Mouse (Mus musculus) gastrocnemius, adult 2 months (tissue): ENCODE measurements around the gene Ddx39b. TPM values are rescaled to one million over a fixed set of nuclear protein-coding genes. Genes with fewer than 3 reads are reported as not detected.
A peak's percentile ranks its signal among the peaks of the same experiment; 100 is the strongest.

Experiments used
- DNase-seq: peaks from one replicate; pipeline ENCODE4 v3.0.0; 2022
- H3K27ac ChIP-seq: fragments of 200-600 bp; 2 replicates; pipeline ENCODE4 v1.8.1; 2022; ENCODE audit warnings: mild to moderate bottlenecking
- H3K4me3 ChIP-seq: fragments of 200-600 bp; 2 replicates; pipeline ENCODE4 v1.8.1; 2022; ENCODE audit warnings: mild to moderate bottlenecking, moderate library complexity
- CTCF ChIP-seq: fragments of 200-600 bp; IDR thresholded peaks from 2 replicates; pipeline ENCODE4 v1.8.1; 2022; ENCODE audit warnings: antibody characterized with exemption, mild to moderate bottlenecking, moderate library complexity
- intact Hi-C: fragments of 180-260 bp; cut with DNase I; formaldehyde crosslinking; loops from one replicate; pipeline ENCODE4 v1.15.1; 2025
- total RNA-seq, 2 experiments: library from RNA; stranded (reverse); gene quantifications; 2 replicates each; pipeline ENCODE4 v1.2.3; 2021

The Ddx39b gene
- total RNA-seq, 2 experiments from 2014 or later = 83.8 to 94.7 TPM

GRCm38 (mm10) chr17:35250348-35251120 lies 9.0 kb downstream of the Ddx39b start:
- H3K4me3 ChIP-seq = no peak overlapping the region
- intact Hi-C loops = no loop called here
- H3K27ac ChIP-seq = no peak overlapping the region
- DNase-seq = no peak
- TF ChIP-seq CTCF = no peak

- Histone ChIP-seq H3K4me3 (no peak overlapping the region), H3K27ac (no peak overlapping the region)
- intact Hi-C loops = no loop called here
- TF ChIP-seq CTCF = no peak
- no peak for DNase-seq
Observed at GRCm38 (mm10) chr17:35251162-35251719, 9.7 kb downstream of the Ddx39b start.

GRCm38 (mm10) chr17:35251981-35252380 lies 10.4 kb downstream of the Ddx39b start:
- DNase-seq = no peak
- H3K4me3 ChIP-seq = no peak overlapping the region
- no peak for TF ChIP-seq CTCF
- intact Hi-C loops = no loop called here
- H3K27ac ChIP-seq = no peak overlapping the region

DNA sequence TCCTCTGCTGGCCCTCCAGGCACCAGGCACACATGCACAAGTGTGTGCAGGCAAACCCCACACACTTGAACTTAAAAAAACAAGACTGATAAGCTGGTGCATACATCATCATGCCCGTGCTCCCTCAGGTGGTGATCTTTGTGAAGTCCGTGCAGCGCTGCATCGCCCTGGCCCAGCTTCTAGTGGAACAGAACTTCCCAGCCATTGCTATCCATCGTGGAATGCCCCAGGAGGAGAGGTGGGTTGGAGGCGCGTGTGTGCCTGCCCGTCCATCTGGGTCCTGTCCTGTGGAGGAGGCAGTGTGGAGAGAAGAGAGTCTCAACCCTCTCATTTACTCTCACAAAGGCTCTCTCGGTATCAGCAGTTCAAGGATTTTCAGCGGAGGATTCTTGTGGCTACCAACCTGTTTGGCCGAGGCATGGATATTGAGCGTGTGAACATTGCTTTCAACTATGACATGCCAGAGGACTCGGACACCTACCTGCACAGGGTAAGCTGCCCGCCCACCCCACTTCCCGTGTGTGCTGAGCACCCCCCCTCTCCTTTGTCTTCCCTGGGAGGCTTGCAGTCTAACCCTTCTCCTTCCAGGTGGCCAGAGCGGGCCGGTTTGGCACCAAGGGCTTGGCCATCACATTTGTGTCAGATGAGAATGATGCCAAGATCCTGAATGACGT lies 11.2 kb downstream of the Ddx39b start:
- DNase-seq = no peak
- Histone ChIP-seq H3K4me3 (no peak overlapping the region), H3K27ac (no peak overlapping the region)
- no peak for TF ChIP-seq CTCF
- intact Hi-C loops = no loop called here

DNA sequence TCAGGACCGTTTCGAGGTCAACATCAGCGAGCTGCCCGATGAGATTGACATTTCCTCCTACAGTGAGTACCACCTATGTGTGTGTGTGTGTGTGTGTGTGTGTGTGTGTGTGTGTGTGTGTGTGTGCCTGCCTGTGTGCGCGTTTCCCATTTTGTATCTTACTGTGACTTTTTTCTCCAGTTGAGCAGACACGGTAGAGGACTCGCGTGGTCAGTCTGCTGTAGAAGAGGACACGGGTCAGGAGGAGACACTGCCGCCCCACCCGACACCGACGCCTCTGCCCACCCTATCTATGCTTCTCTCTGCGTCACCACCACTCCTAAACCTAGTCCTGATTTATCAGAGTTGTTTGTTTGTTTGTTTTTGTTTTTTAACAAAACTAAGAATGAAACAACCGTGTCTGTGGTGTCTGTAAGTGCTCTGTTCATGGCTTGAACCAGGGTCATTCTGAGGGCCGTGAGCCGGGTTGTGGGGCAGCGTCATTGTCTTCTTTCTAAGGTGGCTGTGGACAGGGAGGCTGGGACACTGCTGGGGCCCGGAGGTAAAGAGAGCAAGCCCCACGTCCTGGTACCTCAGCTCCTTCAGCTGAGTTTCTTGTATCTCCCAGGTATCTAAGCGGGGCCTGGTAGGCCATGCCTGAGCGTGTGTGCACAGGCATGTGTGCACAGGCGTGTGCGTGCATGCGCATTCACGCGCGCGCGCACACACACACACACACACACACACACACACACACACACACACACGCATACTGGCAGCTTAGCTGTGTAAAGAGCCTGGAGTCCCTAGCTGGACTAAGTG lies 11.9 kb downstream of the Ddx39b start:
- TF ChIP-seq CTCF = no peak
- H3K27ac ChIP-seq = no peak overlapping the region
- intact Hi-C loops = no loop called here
- no peak for DNase-seq
- H3K4me3 ChIP-seq = no peak overlapping the region

- intact Hi-C loops = no loop called here
- DNase-seq = peak; percentile 73
- no peak overlapping the region for H3K4me3 ChIP-seq
- peak; percentile 92; the same call in 1 of the 2 replicates for TF ChIP-seq CTCF
- no peak overlapping the region for H3K27ac ChIP-seq
Observed at GRCm38 (mm10) chr17:35254241-35255098, 12.9 kb downstream of the Ddx39b start.

DNA sequence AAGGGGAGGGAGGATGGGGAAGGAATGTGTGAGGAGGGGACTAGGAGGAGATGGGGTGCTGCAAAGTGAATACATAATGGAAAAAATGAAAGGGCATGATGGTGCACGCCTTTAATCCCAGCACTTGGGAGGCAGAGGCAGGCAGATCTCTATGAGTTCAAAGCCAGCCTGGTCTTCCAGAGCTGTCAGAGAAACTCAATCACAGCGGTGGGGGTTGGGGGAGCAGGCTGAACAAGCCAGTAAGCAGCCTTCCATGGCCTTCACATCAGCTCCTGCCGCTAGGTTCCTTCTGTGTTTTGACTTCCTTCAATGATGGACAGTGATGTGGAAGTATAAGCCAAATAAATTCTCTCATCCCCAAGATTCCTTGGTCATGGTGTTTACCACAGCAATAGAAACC lies 13.8 kb downstream of the Ddx39b start:
- TF ChIP-seq CTCF = no peak
- intact Hi-C loops = no loop called here
- H3K4me3 ChIP-seq = no peak overlapping the region
- H3K27ac ChIP-seq = no peak overlapping the region
- no peak for DNase-seq

- intact Hi-C loops = no loop called here
- DNase-seq = no peak
- H3K4me3 ChIP-seq = no peak overlapping the region
- H3K27ac ChIP-seq = no peak overlapping the region
- TF ChIP-seq CTCF = no peak
Observed at GRCm38 (mm10) chr17:35255704-35256103, 14.2 kb downstream of the Ddx39b start.

GRCm38 (mm10) chr17:35257378-35257777 lies 15.8 kb downstream of the Ddx39b start:
- Histone ChIP-seq H3K4me3 (peak overlapping the region; percentile 70), H3K27ac (peak overlapping the region; percentile 85)
- DNase-seq = no peak
- intact Hi-C loops = no loop called here
- no peak for TF ChIP-seq CTCF

DNA sequence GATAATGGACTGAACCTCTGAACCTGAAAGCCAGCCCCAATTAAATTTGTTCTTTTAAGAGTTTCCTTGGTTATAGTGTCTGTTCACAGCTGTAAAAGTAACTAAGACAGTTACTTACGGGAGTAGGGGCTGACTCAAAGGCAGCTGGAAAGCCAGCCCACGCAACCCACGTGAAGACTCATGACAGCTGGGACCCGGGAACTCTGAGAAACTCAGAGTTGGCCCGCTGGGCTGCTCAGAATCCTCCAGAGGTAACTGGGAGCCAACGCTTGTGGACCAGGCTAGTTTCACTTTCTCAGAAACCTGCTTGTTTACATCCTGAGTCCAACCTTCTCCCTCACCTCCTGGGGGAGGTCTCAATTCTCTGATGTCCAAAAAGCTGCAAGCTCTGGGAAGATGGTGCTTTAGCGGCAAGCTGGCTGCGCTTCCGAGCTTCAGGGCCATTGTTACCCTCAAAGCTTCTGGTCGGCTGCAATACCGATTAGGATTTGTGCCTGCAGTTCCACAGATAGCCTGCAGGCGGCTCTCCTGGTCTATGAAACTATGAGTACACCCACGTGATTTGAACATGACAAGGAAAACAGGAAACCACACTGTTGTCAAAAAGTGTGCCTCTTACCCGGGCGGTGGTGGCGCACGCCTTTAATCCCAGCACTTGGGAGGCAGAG lies 16.4 kb downstream of the Ddx39b start:
- DNase-seq = peak; percentile 94
- TF ChIP-seq CTCF = peak; percentile 95; the same call in 1 of the 2 replicates
- intact Hi-C loops = loop anchor here (1.0 to 2.0 kb wide), 2 partner anchors 16 to 45 kb away; no protein-coding TSS in a partner anchor
- H3K4me3 ChIP-seq = peak overlapping the region; percentile 70
- peak overlapping the region; percentile 85 for H3K27ac ChIP-seq
